Mouse (Mus musculus) liver, embryonic 14.5 days (tissue): Measurements from ENCODE around the gene Oxsr1.

Experiments
- CTCF ChIP-seq: IDR thresholded peaks from 2 replicates; pipeline ENCODE4 v1.5.1; 2016; ENCODE audit warnings: antibody characterized with exemption, low read depth, control low read depth
- EP300 ChIP-seq: IDR thresholded peaks from 2 replicates; pipeline ENCODE4 v1.6.1; 2016; ENCODE audit warnings: antibody characterized with exemption, low read depth

DNA sequence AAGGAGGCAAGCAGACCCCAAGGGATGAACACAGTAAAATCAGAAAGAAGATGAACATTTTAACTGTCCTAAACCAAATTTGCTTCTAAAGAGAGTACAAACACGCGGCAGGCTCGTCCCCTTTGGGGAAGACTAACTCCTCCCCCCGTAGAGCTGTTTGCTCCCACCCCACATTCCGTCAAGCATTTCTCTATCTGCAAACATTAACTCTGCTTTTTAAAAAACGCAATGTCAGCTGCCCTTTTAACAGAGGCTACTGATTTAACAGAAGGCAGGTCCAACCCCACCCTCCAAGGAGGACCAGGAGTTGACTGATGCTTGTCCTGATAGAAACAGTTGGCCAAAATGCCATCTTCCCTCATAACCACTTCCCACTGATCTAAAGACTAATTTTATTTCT is 31.7 kb upstream of the Oxsr1 start:
- TF ChIP-seq EP300 = no peak
- no peak for TF ChIP-seq CTCF
